Mouse (Mus musculus): ENCODE results near the gene Cops7b.
"Not testable (repeated sequence)": the region's sequence is repeated elsewhere in the genome, so short reads cannot be mapped to it uniquely, and the experiment has no call there.

The Cops7b gene

GRCm38 (mm10) chr1:86582451-86583096, at the start of gene Cops7b, which contains the start of gene Pde6d:
TSS of gene Cops7b (plus strand) at chr1:86582904.
TSS of gene Pde6d (minus strand) at chr1:86582629.
- in situ Hi-C loops (cut with MseI, MboI), result no loop called here

- in situ Hi-C loops (cut with MseI, MboI), result no loop called here
These were observed 49.1 kb upstream of the Cops7b start for GRCm38 (mm10) chr1:86533411-86534130.

- in situ Hi-C loops (cut with MseI, MboI), result no loop called here
These were observed 44.3 kb upstream of the Cops7b start for GRCm38 (mm10) chr1:86538383-86538782.

GRCm38 (mm10) chr1:86539583-86539982, 43.1 kb upstream of the Cops7b start:
- in situ Hi-C loops (cut with MseI, MboI), result not testable (repeated sequence)

GRCm38 (mm10) chr1:86542584-86542983, 40.1 kb upstream of the Cops7b start:
- in situ Hi-C loops (cut with MseI, MboI), result no loop called here

- in situ Hi-C loops (cut with MseI, MboI), result no loop called here
These were observed 35.9 kb upstream of the Cops7b start for GRCm38 (mm10) chr1:86546797-86547196.

- in situ Hi-C loops (cut with MseI, MboI), result no loop called here
These were observed 31.4 kb upstream of the Cops7b start for GRCm38 (mm10) chr1:86551299-86551698.

- in situ Hi-C loops (cut with MseI, MboI), result no loop called here
These were observed 30.8 kb upstream of the Cops7b start for GRCm38 (mm10) chr1:86551877-86552276.

GRCm38 (mm10) chr1:86555665-86556064, 27.0 kb upstream of the Cops7b start:
- in situ Hi-C loops (cut with MseI, MboI), result no loop called here

GRCm38 (mm10) chr1:86557872-86558271, 24.8 kb upstream of the Cops7b start:
- in situ Hi-C loops (cut with MseI, MboI), result no loop called here

- in situ Hi-C loops (cut with MseI, MboI), result no loop called here
These were observed 23.5 kb upstream of the Cops7b start for GRCm38 (mm10) chr1:86559232-86559631.

GRCm38 (mm10) chr1:86562663-86563062, 20.0 kb upstream of the Cops7b start:
- in situ Hi-C loops (cut with MseI, MboI), result no loop called here

- in situ Hi-C loops (cut with MseI, MboI), result no loop called here
These were observed 14.3 kb upstream of the Cops7b start for GRCm38 (mm10) chr1:86568409-86568808.

- in situ Hi-C loops (cut with MseI, MboI), result no loop called here
These were observed 13.3 kb upstream of the Cops7b start for GRCm38 (mm10) chr1:86569292-86569860.

GRCm38 (mm10) chr1:86571381-86571780, 11.3 kb upstream of the Cops7b start:
- in situ Hi-C loops (cut with MseI, MboI), result no loop called here

GRCm38 (mm10) chr1:86571941-86572340, 10.8 kb upstream of the Cops7b start:
- in situ Hi-C loops (cut with MseI, MboI), result no loop called here

- in situ Hi-C loops (cut with MseI, MboI), result no loop called here
These were observed 2.3 kb upstream of the Cops7b start for GRCm38 (mm10) chr1:86580426-86580825.

- in situ Hi-C loops (cut with MseI, MboI), result no loop called here
These were observed 833 bp upstream of the Cops7b start for GRCm38 (mm10) chr1:86581692-86582450.

- in situ Hi-C loops (cut with MseI, MboI), result no loop called here
These were observed 1.0 kb downstream of the Cops7b start for GRCm38 (mm10) chr1:86583709-86584108.

- in situ Hi-C loops (cut with MseI, MboI), result no loop called here
These were observed 4.3 kb downstream of the Cops7b start for GRCm38 (mm10) chr1:86586992-86587391.

GRCm38 (mm10) chr1:86594539-86594938, 11.8 kb downstream of the Cops7b start:
- in situ Hi-C loops (cut with MseI, MboI), result no loop called here

GRCm38 (mm10) chr1:86595315-86595714, 12.6 kb downstream of the Cops7b start:
- in situ Hi-C loops (cut with MseI, MboI), result no loop called here

Measured in mouse trophoblast stem cell (cell line).